Mouse (Mus musculus) embryonic fibroblast, embryonic 13.5 days (primary cell): ENCODE data around the gene Gemin8.

ENCODE experiments used
- CTCF ChIP-seq: IDR thresholded peaks from 2 replicates; pipeline ENCODE4 v1.5.1; 2011; ENCODE audit warnings: mild to moderate bottlenecking, control low read depth, low read length, moderate library complexity, borderline replicate concordance; ENCODE audit not compliant: insufficient read depth
- POLR2A ChIP-seq: IDR thresholded peaks from 2 replicates; pipeline ENCODE4 v1.6.1; 2011; ENCODE audit warnings: low read depth, mild to moderate bottlenecking, control low read depth, low read length, moderate library complexity

- TF ChIP-seq CTCF (no peak), POLR2A (no peak)
These were observed 46.0 kb downstream of the Gemin8 start for GRCm38 (mm10) chrX:166216248-166216647.
